Mouse (Mus musculus) ovary, adult 10 weeks (tissue): ENCODE data around the gene Sumf2. TPM values are rescaled to one million over a fixed set of nuclear protein-coding genes. Genes with fewer than 3 reads are reported as not detected.

Experiments
- polyA plus RNA-seq: library from polyadenylated mRNA; stranded (reverse); fragments of 350-450 nt; fragmentation: Illumina TruSeq; extraction: RNeasy Lipid Tissue Mini Kit (QIAGEN cat#74804); gene quantifications from one replicate; pipeline ENCODE4 v1.2.3, GENCODE M21; 2014

Sumf2 gene
- polyA plus RNA-seq = 6.5 TPM

GRCm38 (mm10) chr5:129846752-129847557, at the start of gene Sumf2:
Gene Sumf2, plus strand, starts transcription at chr5:129846986.

GRCm38 (mm10) chr5:129886911-129887636, 40.3 kb downstream of the Sumf2 start, which contains the start of gene Chchd2:
Gene Chchd2, minus strand, starts transcription at chr5:129887470.

GRCm38 (mm10) chr5:129895198-129896088, 48.7 kb downstream of the Sumf2 start, which contains the start of gene Zbed5:
Gene Zbed5, plus strand, starts transcription at chr5:129895723.

GRCm38 (mm10) chr5:129898449-129898848, 51.7 kb downstream of the Sumf2 start, which contains the start of gene Phkg1:
Gene Phkg1, minus strand, starts transcription at chr5:129898549.

GRCm38 (mm10) chr5:129908242-129908965, 61.6 kb downstream of the Sumf2 start, which contains the start of gene Nupr1l:
Gene Nupr1l, plus strand, starts transcription at chr5:129908540.

Other genes starting within 250 kb of the Sumf2 start
- 6.6 TPM for gene Zfp11, start 176.9 kb upstream of the Sumf2 start, polyA plus RNA-seq
- gene Sept14, start 138.5 kb upstream of the Sumf2 start, polyA plus RNA-seq = not detected
- gene Mrps17, start 131.5 kb upstream of the Sumf2 start, polyA plus RNA-seq = 78.4 TPM
- 68.7 TPM for gene Nipsnap2, start 121.9 kb upstream of the Sumf2 start, polyA plus RNA-seq
- gene Psph, start 59.5 kb upstream of the Sumf2 start, polyA plus RNA-seq = 5.0 TPM
- 369 TPM for gene Chchd2, start 40.5 kb downstream of the Sumf2 start, polyA plus RNA-seq
- 18.1 TPM for gene Zbed5, start 48.7 kb downstream of the Sumf2 start, polyA plus RNA-seq
- gene Phkg1, start 51.6 kb downstream of the Sumf2 start, polyA plus RNA-seq = 0.54 TPM
- gene Nupr1l, start 61.6 kb downstream of the Sumf2 start, polyA plus RNA-seq = 2.2 TPM
- gene Vkorc1l1, start 95.0 kb downstream of the Sumf2 start, polyA plus RNA-seq = 90.0 TPM
- gene Gusb, start 156.1 kb downstream of the Sumf2 start, polyA plus RNA-seq = 28.1 TPM
- 2.6 TPM for gene Asl, start 182.3 kb downstream of the Sumf2 start, polyA plus RNA-seq
- 14.1 TPM for gene Crcp, start 182.3 kb downstream of the Sumf2 start, polyA plus RNA-seq
- 33.9 TPM for gene Tpst1, start 226.3 kb downstream of the Sumf2 start, polyA plus RNA-seq